Mouse (Mus musculus) forelimb bud, embryonic 11.5 days (tissue): ENCODE results near the gene Zcchc13.
"Not testable (repeated sequence)": the region's sequence is repeated elsewhere in the genome, so short reads cannot be mapped to it uniquely, and the experiment has no call there.

Source experiments
- DNase-seq: peaks from one replicate; pipeline ENCODE4 v3.0.0-alpha.2; 2012; ENCODE audit warnings: low read depth, low spot score

Zcchc13 gene

GRCm38 (mm10) chrX:103644301-103644700 lies 13.9 kb downstream of the Zcchc13 start:
- DNase-seq = no peak

GRCm38 (mm10) chrX:103652048-103652447 lies 21.7 kb downstream of the Zcchc13 start:
- DNase-seq = no peak

- DNase-seq = peak; percentile 5
These were observed 22.6 kb downstream of the Zcchc13 start for GRCm38 (mm10) chrX:103653021-103653420.

- no peak for DNase-seq
These were observed 28.6 kb downstream of the Zcchc13 start for GRCm38 (mm10) chrX:103658985-103659384.

GRCm38 (mm10) chrX:103664445-103664844 lies 34.1 kb downstream of the Zcchc13 start:
- not testable (repeated sequence) for DNase-seq

- no peak for DNase-seq
These were observed 39.9 kb downstream of the Zcchc13 start for GRCm38 (mm10) chrX:103670245-103670644.

- no peak for DNase-seq
These were observed 43.4 kb downstream of the Zcchc13 start for GRCm38 (mm10) chrX:103673761-103674160.

- DNase-seq = peak; percentile 4
These were observed 44.3 kb downstream of the Zcchc13 start for GRCm38 (mm10) chrX:103674674-103675073.
